Mouse (Mus musculus): ENCODE measurements around the gene Sertad4.

Gene Sertad4

GRCm38 (mm10) chr1:192855474-192856230 is at the start of gene Sertad4:
TSS of gene Sertad4 (minus strand) at chr1:192855756.
- DNase-seq (ENCODE audit: low read depth), result no peak

GRCm38 (mm10) chr1:192901516-192901915 is 46.0 kb upstream of the Sertad4 start:
- no peak for DNase-seq (ENCODE audit: low read depth)

GRCm38 (mm10) chr1:192900913-192901312 is 45.4 kb upstream of the Sertad4 start:
- DNase-seq (ENCODE audit: low read depth), result no peak

- DNase-seq (ENCODE audit: low read depth), result no peak
Measured at GRCm38 (mm10) chr1:192898742-192899141, 43.2 kb upstream of the Sertad4 start.

- DNase-seq (ENCODE audit: low read depth), result no peak
Measured at GRCm38 (mm10) chr1:192897218-192897617, 41.7 kb upstream of the Sertad4 start.

- no peak for DNase-seq (ENCODE audit: low read depth)
Measured at GRCm38 (mm10) chr1:192896076-192896475, 40.5 kb upstream of the Sertad4 start.

GRCm38 (mm10) chr1:192890716-192891115 is 35.2 kb upstream of the Sertad4 start:
- no peak for DNase-seq (ENCODE audit: low read depth)

- DNase-seq (ENCODE audit: low read depth), result no peak
Measured at GRCm38 (mm10) chr1:192882617-192883295, 27.2 kb upstream of the Sertad4 start.

- no peak for DNase-seq (ENCODE audit: low read depth)
Measured at GRCm38 (mm10) chr1:192880130-192880529, 24.6 kb upstream of the Sertad4 start.

GRCm38 (mm10) chr1:192879086-192879580 is 23.6 kb upstream of the Sertad4 start:
- no peak for DNase-seq (ENCODE audit: low read depth)

- DNase-seq (ENCODE audit: low read depth), result no peak
Measured at GRCm38 (mm10) chr1:192872841-192873240, 17.3 kb upstream of the Sertad4 start.

GRCm38 (mm10) chr1:192869761-192870160 is 14.2 kb upstream of the Sertad4 start:
- no peak for DNase-seq (ENCODE audit: low read depth)

GRCm38 (mm10) chr1:192864440-192864839 is 8.9 kb upstream of the Sertad4 start:
- DNase-seq (ENCODE audit: low read depth), result no peak

GRCm38 (mm10) chr1:192861305-192861960 is 5.9 kb upstream of the Sertad4 start:
- DNase-seq (ENCODE audit: low read depth), result no peak

- no peak for DNase-seq (ENCODE audit: low read depth)
Measured at GRCm38 (mm10) chr1:192860273-192860672, 4.7 kb upstream of the Sertad4 start.

- no peak for DNase-seq (ENCODE audit: low read depth)
Measured at GRCm38 (mm10) chr1:192857582-192857981, 2.0 kb upstream of the Sertad4 start.

- DNase-seq (ENCODE audit: low read depth), result no peak
Measured at GRCm38 (mm10) chr1:192856931-192857330, 1.4 kb upstream of the Sertad4 start.

- no peak for DNase-seq (ENCODE audit: low read depth)
Measured at GRCm38 (mm10) chr1:192856411-192856810, 855 bp upstream of the Sertad4 start.

GRCm38 (mm10) chr1:192854819-192855271 is 711 bp downstream of the Sertad4 start:
- no peak for DNase-seq (ENCODE audit: low read depth)

- DNase-seq (ENCODE audit: low read depth), result no peak
Measured at GRCm38 (mm10) chr1:192853988-192854818, 1.4 kb downstream of the Sertad4 start.

GRCm38 (mm10) chr1:192853429-192853828 is 2.1 kb downstream of the Sertad4 start:
- DNase-seq (ENCODE audit: low read depth), result no peak

- no peak for DNase-seq (ENCODE audit: low read depth)
Measured at GRCm38 (mm10) chr1:192852047-192852446, 3.5 kb downstream of the Sertad4 start.

All from naive thymus-derived CD4-positive, alpha-beta T cell, adult 2 months (primary cell).